Mouse (Mus musculus): ENCODE measurements around the gene Zfp830. TPM values are rescaled to one million over a fixed set of nuclear protein-coding genes. Genes with fewer than 3 reads are reported as not detected.

Zfp830 gene
- polyA plus RNA-seq, 1 experiment, result 4.1 TPM

Other genes with a start within 250 kb of the Zfp830 start
- gene Cct6b, start within 50 bp of the Zfp830 start, polyA plus RNA-seq (2012; rRNA removed), result 0.39 and 0.91 TPM in 2 replicates
- gene Lig3, start 16.8 kb downstream of the Zfp830 start, polyA plus RNA-seq (2012; rRNA removed), result 19.4 and 23.3 TPM in 2 replicates
- 18.2 and 22.5 TPM in 2 replicates for gene Rffl, start 106.9 kb downstream of the Zfp830 start, polyA plus RNA-seq (2012; rRNA removed)
- gene Rad51d, start 126.3 kb downstream of the Zfp830 start, polyA plus RNA-seq (2012; rRNA removed), result 19.5 and 22.4 TPM in 2 replicates
- gene Fndc8, start 127.8 kb downstream of the Zfp830 start, polyA plus RNA-seq (2012; rRNA removed), result 1.3 and 1.7 TPM in 2 replicates
- 20.9 and 25.7 TPM in 2 replicates for gene Nle1, start 144.1 kb downstream of the Zfp830 start, polyA plus RNA-seq (2012; rRNA removed)
- 4.0 and 5.0 TPM in 2 replicates for gene Unc45b, start 146.2 kb downstream of the Zfp830 start, polyA plus RNA-seq (2012; rRNA removed)
- gene Slfn5, start 187.0 kb downstream of the Zfp830 start, polyA plus RNA-seq (2012; rRNA removed), result 16.2 and 18.3 TPM in 2 replicates
- gene Slfn9, start 227.5 kb downstream of the Zfp830 start, polyA plus RNA-seq (2012; rRNA removed), result 0.36 and 0.41 TPM in 2 replicates

Data from gonadal fat pad, adult 2 months (tissue).